Mouse (Mus musculus): ENCODE results near the gene Sycp2.

DNA sequence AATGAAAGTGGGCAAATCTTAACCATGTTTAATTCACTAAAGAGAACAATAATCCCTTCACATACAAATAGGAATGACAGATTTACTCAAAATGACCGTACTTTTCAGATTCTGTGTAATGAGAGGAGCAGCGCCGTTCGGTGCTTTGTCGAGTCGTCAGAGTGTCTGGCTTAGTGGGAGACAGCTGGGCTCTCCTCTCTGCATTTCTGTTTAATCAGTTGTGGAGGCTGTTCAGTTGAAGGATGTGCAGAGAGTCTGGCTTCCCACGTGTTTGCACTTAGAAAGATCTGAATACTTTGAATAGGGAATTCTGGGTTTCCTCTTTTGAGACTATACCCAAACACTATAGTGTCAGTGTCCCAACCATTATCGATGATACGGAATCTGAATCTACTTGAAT, 29.8 kb upstream of the Sycp2 start:
- TF ChIP-seq CTCF (IDR thresholded peaks at IDR 0.05; ENCODE audit: low read depth) (no peak), EP300 (optimal IDR thresholded peaks at IDR 0.05) (no peak)

Measured in stomach, postnatal 0 days (tissue).